13 mouse cellular contexts compared by ENCODE assay signal in genomic region chr9:69014203-69014602, GRCm38 (mm10).
"Had no signal": no experiment of that assay in that cellular context is flagged by ENCODE, and none has a peak within 500 bp of the region (broad histone marks: within the 10 kb centered on the region; RNA-seq: fewer than 3 reads in every experiment).

No protein-coding gene starts in this region.

- DNase-seq: gastrocnemius, postnatal 14 days; gastrocnemius, postnatal 36 days; heart, adult 2 months; heart, postnatal 14 days; heart, postnatal 36 days; kidney, adult 11 months; kidney, adult 2 months; kidney, adult 9 months; kidney, postnatal 14 days; kidney, postnatal 36 days; layer of hippocampus, adult 9-11 months; layer of hippocampus, postnatal 36 days; left cerebral cortex, postnatal 4 days had no signal
